Mouse (Mus musculus) c-Kit-positive CD71-positive TER-119-negative erythroid progenitor cells, embryonic 14.5 days (primary cell): ENCODE results near the gene Sumo2.
"Not testable (repeated sequence)": the region's sequence is repeated elsewhere in the genome, so short reads cannot be mapped to it uniquely, and the experiment has no call there.

ENCODE experiments used
- DNase-seq: peaks from one replicate; pipeline ENCODE4 v3.0.0-alpha.2; 2013; ENCODE audit warnings: low read depth

The Sumo2 gene

GRCm38 (mm10) chr11:115536038-115536681 lies at the start of gene Sumo2:
Gene Sumo2, minus strand, starts transcription at chr11:115536276.
- peak; percentile 94 for DNase-seq

GRCm38 (mm10) chr11:115585573-115586100 lies 49.6 kb upstream of the Sumo2 start:
- DNase-seq: no peak

- DNase-seq: no peak
These were observed 48.4 kb upstream of the Sumo2 start for GRCm38 (mm10) chr11:115584376-115585073.

- no peak for DNase-seq
These were observed 47.0 kb upstream of the Sumo2 start for GRCm38 (mm10) chr11:115582913-115583606.

GRCm38 (mm10) chr11:115579080-115579479 lies 43.0 kb upstream of the Sumo2 start:
- no peak for DNase-seq

- DNase-seq: no peak
These were observed 28.9 kb upstream of the Sumo2 start for GRCm38 (mm10) chr11:115564961-115565360.

- DNase-seq: peak; percentile 94
These were observed 28.2 kb upstream of the Sumo2 start, which contains the start of gene Nup85 for GRCm38 (mm10) chr11:115564064-115564809. Gene Nup85, plus strand, starts transcription at chr11:115564434.

GRCm38 (mm10) chr11:115563406-115563805 lies 27.3 kb upstream of the Sumo2 start:
- no peak for DNase-seq

- no peak for DNase-seq
These were observed 19.6 kb upstream of the Sumo2 start for GRCm38 (mm10) chr11:115555717-115556116.

- DNase-seq: no peak
These were observed 16.7 kb upstream of the Sumo2 start for GRCm38 (mm10) chr11:115552783-115553182.

- no peak for DNase-seq
These were observed 7.5 kb upstream of the Sumo2 start for GRCm38 (mm10) chr11:115543571-115543970.

- no peak for DNase-seq
These were observed 2.0 kb upstream of the Sumo2 start for GRCm38 (mm10) chr11:115538045-115538444.

- DNase-seq: no peak
These were observed 936 bp upstream of the Sumo2 start for GRCm38 (mm10) chr11:115536856-115537568.

GRCm38 (mm10) chr11:115535401-115536037 lies 557 bp downstream of the Sumo2 start:
- peak; percentile 34 for DNase-seq

GRCm38 (mm10) chr11:115534759-115535371 lies 1.2 kb downstream of the Sumo2 start:
- DNase-seq: no peak

- DNase-seq: not testable (repeated sequence)
These were observed 9.6 kb downstream of the Sumo2 start for GRCm38 (mm10) chr11:115526446-115526845.

GRCm38 (mm10) chr11:115522703-115523102 lies 13.4 kb downstream of the Sumo2 start:
- no peak for DNase-seq

- no peak for DNase-seq
These were observed 13.8 kb downstream of the Sumo2 start for GRCm38 (mm10) chr11:115522238-115522637.

GRCm38 (mm10) chr11:115521080-115521479 lies 15.0 kb downstream of the Sumo2 start:
- no peak for DNase-seq

GRCm38 (mm10) chr11:115520218-115520617 lies 15.9 kb downstream of the Sumo2 start:
- DNase-seq: no peak
